Mouse (Mus musculus) layer of hippocampus, adult 2 months (tissue): ENCODE data around the gene Baiap2. TPM values are rescaled to one million over a fixed set of nuclear protein-coding genes. Genes with fewer than 3 reads are reported as not detected.

Experiments
- DNase-seq, 2 experiments: peaks; one replicate each; pipeline ENCODE4 v3.0.0; 2022; ENCODE audit warnings: low spot score in 2 of 2
- H3K27ac ChIP-seq: fragments of 200-600 bp; 2 replicates; pipeline ENCODE4 v1.8.1; 2022
- H3K4me3 ChIP-seq: fragments of 200-600 bp; 2 replicates; pipeline ENCODE4 v1.8.1; 2022; ENCODE audit warnings: mild to moderate bottlenecking
- CTCF ChIP-seq: fragments of 200-600 bp; conservative IDR thresholded peaks from 2 replicates; pipeline ENCODE4 v1.8.1; 2022; ENCODE audit warnings: antibody characterized with exemption, mild to moderate bottlenecking, moderate library complexity
- microRNA-seq, 2 experiments: library from miRNA; unstranded; fragments of <30 nt; microRNA quantifications; one replicate each; pipeline ENCODE4 v1.2.0; 2021
- total RNA-seq, 2 experiments: library from RNA; stranded (reverse); gene quantifications; 2 replicates each; pipeline ENCODE4 v1.2.3; 2021

Baiap2 gene
- total RNA-seq, 2 experiments from 2014 or later: 244 to 257 TPM

DNA sequence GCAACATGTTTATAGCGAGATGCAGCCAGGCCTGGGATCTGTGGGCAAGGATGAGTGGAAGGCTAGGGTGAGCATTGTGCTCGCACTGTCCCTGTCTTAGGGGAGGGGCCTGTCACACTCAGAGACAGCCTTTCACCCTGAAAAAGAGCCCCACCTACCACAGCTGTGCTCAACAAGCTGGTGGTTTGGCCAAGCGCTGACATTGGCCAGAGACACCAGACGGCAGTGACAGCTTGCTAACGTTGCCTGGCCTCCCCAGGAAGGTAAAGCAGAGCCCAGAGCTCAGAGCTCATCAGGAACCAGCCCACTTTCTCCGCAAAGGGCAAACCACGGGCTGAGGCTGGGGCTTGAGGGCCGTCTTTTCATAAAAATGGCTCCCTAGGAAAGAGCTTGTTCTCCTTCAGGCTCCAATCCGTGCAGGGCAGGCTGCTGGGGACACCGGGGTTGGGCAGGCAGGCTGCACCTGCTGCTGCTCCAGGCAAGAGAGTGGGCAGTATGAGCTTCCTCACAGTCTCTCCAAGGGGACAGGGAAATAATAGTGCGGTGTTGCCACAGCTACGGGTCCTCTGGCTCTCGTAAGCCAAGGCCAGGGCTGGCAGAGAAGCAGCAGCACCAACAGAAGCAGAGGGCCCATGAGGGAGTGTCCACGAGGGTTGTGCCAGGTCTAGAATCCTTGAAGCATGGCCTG, 108.7 kb downstream of the Baiap2 start:
- no peak for DNase-seq
- peak overlapping the region; percentile 78 for H3K27ac ChIP-seq
- no peak overlapping the region; the same call in 1 of the 2 replicates for H3K4me3 ChIP-seq
- TF ChIP-seq CTCF: no peak

DNA sequence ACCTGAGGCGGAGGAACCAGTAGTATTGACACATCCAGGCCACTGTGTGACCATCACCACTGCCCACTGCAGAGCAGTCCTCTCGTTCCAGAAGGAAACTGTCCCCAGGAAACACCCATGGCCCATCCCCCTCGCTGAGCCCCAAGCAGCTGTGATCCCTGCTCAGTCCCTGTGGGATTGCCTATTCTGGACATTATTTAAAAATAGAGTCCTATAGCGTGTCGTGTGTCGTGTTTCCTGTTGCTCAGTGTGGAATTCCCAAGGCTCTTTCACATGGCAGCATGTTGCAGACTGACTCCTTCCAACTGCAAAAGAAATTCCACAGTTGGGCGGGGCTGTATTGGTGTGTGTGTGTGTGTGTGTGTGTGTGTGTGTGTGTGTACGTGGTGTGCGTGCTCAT, 109.7 kb downstream of the Baiap2 start:
- H3K4me3 ChIP-seq: no peak overlapping the region
- no peak for DNase-seq
- no peak for TF ChIP-seq CTCF
- H3K27ac ChIP-seq: no peak overlapping the region

DNA sequence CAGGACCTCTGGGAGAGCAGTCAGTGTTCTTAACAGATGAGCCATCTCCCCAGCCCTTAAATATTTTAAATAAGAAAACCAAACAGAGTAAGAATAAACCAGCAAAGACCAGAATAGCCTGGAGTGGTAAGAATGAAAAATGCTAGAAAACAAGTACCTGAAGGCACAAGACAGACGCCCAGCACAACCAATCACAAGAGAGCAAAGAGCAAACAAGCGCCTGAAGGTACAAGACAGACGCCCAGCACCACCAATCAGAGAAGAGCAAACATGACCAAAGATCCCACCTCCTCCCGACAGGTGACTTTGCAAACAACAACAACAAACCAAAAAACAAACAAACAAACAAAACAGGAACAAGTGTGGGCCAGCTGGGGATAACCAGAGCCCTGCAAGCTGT, 111.3 kb downstream of the Baiap2 start:
- H3K27ac ChIP-seq: no peak overlapping the region
- no peak overlapping the region for H3K4me3 ChIP-seq
- no peak for TF ChIP-seq CTCF
- no peak for DNase-seq

DNA sequence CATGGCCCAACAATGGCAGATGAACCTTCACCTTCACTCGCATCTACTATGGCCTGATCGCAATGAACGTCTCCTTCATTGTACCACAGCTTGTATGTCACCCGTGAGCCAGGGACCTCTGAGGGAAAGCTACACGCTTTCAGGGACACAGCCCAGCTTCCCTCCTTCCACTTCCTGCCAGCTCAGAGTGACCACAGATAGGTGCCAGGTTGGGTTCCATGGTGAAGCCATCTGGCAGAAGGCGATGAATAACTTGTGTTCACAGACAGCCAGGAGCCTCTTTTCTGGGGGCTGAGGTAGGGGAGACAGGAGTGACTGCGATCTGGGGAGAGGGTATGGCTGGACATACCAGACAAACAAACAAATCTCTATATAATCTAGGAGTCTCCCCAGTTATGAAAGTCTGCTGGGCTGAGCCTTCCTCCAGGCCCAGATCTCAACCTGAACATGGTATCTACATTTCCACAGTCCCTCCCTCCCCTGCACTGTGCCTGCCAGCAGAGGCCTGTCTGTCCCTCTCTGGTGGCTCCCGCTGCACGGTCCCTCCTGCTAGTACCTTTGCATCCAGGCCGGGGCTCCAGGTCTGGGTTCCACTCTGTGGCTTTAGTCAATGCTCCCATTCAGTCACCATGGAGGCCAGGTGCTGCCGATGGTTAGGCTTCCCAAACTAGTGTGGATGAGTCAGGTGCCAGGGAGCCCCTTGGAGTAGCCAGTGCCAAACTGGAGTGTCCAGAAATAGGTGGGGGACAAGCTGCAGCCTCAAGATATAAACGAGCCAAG, 113.6 kb downstream of the Baiap2 start:
- TF ChIP-seq CTCF: no peak
- DNase-seq: no peak
- Histone ChIP-seq H3K4me3 (no peak overlapping the region), H3K27ac (no peak overlapping the region)

Small RNA genes lying within 50 kb of the gene (microRNA-seq; reads per million reads assigned to microRNA genes)
- gene Mir3065 (0 reads per million in 2 experiments), gene Mir338 (0 reads per million in 2 experiments)

Other genes starting within 250 kb of the Baiap2 start
- gene Chmp6, start 29.3 kb upstream of the Baiap2 start, total RNA-seq: 10 to 100 TPM; 34.7 to 45.9 TPM
- gene Aatk, start 104.4 kb downstream of the Baiap2 start, total RNA-seq: 100 to 1,000 TPM; 196 to 207 TPM
- gene Cep131, start 144.1 kb downstream of the Baiap2 start, total RNA-seq: 10 to 100 TPM; 35.6 to 37.0 TPM
- 10 to 100 TPM; 16.3 to 17.1 TPM for gene Tepsin, start 156.0 kb downstream of the Baiap2 start, total RNA-seq
- 10 to 100 TPM; 35.2 to 46.9 TPM for gene Ndufaf8, start 156.2 kb downstream of the Baiap2 start, total RNA-seq
- gene Slc38a10, start 208.6 kb downstream of the Baiap2 start, total RNA-seq: 10 to 100 TPM; 86.1 to 86.5 TPM